Mouse (Mus musculus): ENCODE data around the gene Ctnnbl1. TPM values are rescaled to one million over a fixed set of nuclear protein-coding genes. Genes with fewer than 3 reads are reported as not detected.

The Ctnnbl1 gene
- total and polyA plus RNA-seq, 3 experiments, result 46.0 to 57.2 (median 48.6) TPM

GRCm38 (mm10) chr2:157838206-157838923 lies 101.2 kb downstream of the Ctnnbl1 start:
- Histone ChIP-seq H3K36me3 (replicated peaks in 1 of 2; ENCODE audit: control insufficient read depth in 1 of 2, insufficient read depth in 1 of 2, low read length in 1 of 2) (peaks cover 20 to 53% of the 10 kb centered on the region in 2 experiments), H3K4me2 (ENCODE audit: insufficient read depth, low read depth, poor library complexity, severe bottlenecking) (no peak overlapping the region), H3K27me3 (replicated peaks) (no peaks in the 10 kb centered on the region), H3K9ac (ENCODE audit: insufficient read depth, low read depth) (no peak overlapping the region), H3K79me2 (replicated peaks; ENCODE audit: control insufficient read depth, extremely low read depth, insufficient read depth, poor library complexity, severe bottlenecking) (no peaks in the 10 kb centered on the region), H3K9me3 (replicated peaks; ENCODE audit: low read length) (no peaks in the 10 kb centered on the region), H3K4me3 (replicated peaks in 1 of 3; ENCODE audit: low read depth in 2 of 3, low read length in 2 of 3, poor library complexity in 1 of 3) (no peak overlapping the region), H3K27ac (ENCODE audit: insufficient read depth, low read depth) (no peak overlapping the region), H3K4me1 (ENCODE audit: control insufficient read depth in 1 of 2, insufficient read depth in 2 of 2) (peaks cover 3 to 41% of the 10 kb centered on the region in 2 experiments; a peak in 3 of 4 replicates)
- DNase-seq (ENCODE audit: extremely low read depth), result peak; percentile 38
- TF ChIP-seq EP300 (IDR thresholded peaks at IDR 0.05; ENCODE audit: low read length) (0 out of 2 replicates have a peak, but pooled peaks have one; percentile 16), NRF1 (IDR thresholded peaks at IDR 0.05; ENCODE audit: low read depth, low read length) (peak; percentile 48), POLR2A (IDR thresholded peaks at IDR 0.05; ENCODE audit: low read depth, low read length) (no peak), USF2 (conservative IDR thresholded peaks at IDR 0.05; ENCODE audit: low read depth, low read length) (no peak), TBP (conservative IDR thresholded peaks at IDR 0.05; ENCODE audit: low read depth, low read length) (no peak), MAFK (IDR thresholded peaks at IDR 0.05; ENCODE audit: insufficient replicate concordance, low read length) (no peak)
- in situ Hi-C loops (cut with MboI; ENCODE audit: low pct_ligation_motif_present, low pct_unique_long_range_greater_than_20kb, low sequenced_read_pairs) (no loop called here), dilution Hi-C loops (cut with MboI; ENCODE audit: extremely low pct_ligation_motif_present, extremely low pct_unique_long_range_greater_than_20kb, low sequenced_read_pairs) (no loop called here)

GRCm38 (mm10) chr2:157840641-157841078 lies 103.5 kb downstream of the Ctnnbl1 start:
- Histone ChIP-seq H3K27ac (ENCODE audit: insufficient read depth, low read depth) (no peak overlapping the region), H3K4me1 (ENCODE audit: control insufficient read depth in 1 of 2, insufficient read depth in 2 of 2) (peaks cover 3 to 53% of the 10 kb centered on the region in 2 experiments; a peak in 3 of 4 replicates), H3K79me2 (replicated peaks; ENCODE audit: control insufficient read depth, extremely low read depth, insufficient read depth, poor library complexity, severe bottlenecking) (no peaks in the 10 kb centered on the region), H3K4me2 (ENCODE audit: insufficient read depth, low read depth, poor library complexity, severe bottlenecking) (no peak overlapping the region), H3K27me3 (replicated peaks) (no peaks in the 10 kb centered on the region), H3K4me3 (replicated peaks in 1 of 3; ENCODE audit: low read depth in 2 of 3, low read length in 2 of 3, poor library complexity in 1 of 3) (no peak overlapping the region), H3K36me3 (replicated peaks in 1 of 2; ENCODE audit: control insufficient read depth in 1 of 2, insufficient read depth in 1 of 2, low read length in 1 of 2) (peaks cover 20 to 59% of the 10 kb centered on the region in 2 experiments), H3K9me3 (replicated peaks; ENCODE audit: low read length) (no peaks in the 10 kb centered on the region), H3K9ac (ENCODE audit: insufficient read depth, low read depth) (no peak overlapping the region)
- no peak for TF ChIP-seq MXI1 (IDR thresholded peaks at IDR 0.05; ENCODE audit: low read depth, low read length)
- 0 out of 2 replicates have a peak, but pooled peaks have one; percentile 19 for TF ChIP-seq IRF4 (IDR thresholded peaks at IDR 0.05; ENCODE audit: low read depth, low read length)
- in situ Hi-C loops (cut with MboI; ENCODE audit: low pct_ligation_motif_present, low pct_unique_long_range_greater_than_20kb, low sequenced_read_pairs), result no loop called here
- peak; percentile 66 for DNase-seq (ENCODE audit: extremely low read depth)
- dilution Hi-C loops (cut with MboI; ENCODE audit: extremely low pct_ligation_motif_present, extremely low pct_unique_long_range_greater_than_20kb, low sequenced_read_pairs), result no loop called here

GRCm38 (mm10) chr2:157841121-157841520 lies 103.9 kb downstream of the Ctnnbl1 start:
- no peak overlapping the region for H3K4me2 ChIP-seq (ENCODE audit: insufficient read depth, low read depth, poor library complexity, severe bottlenecking)
- H3K9me3 ChIP-seq (replicated peaks; ENCODE audit: low read length), result no peaks in the 10 kb centered on the region
- in situ Hi-C loops (cut with MboI; ENCODE audit: low pct_ligation_motif_present, low pct_unique_long_range_greater_than_20kb, low sequenced_read_pairs) (no loop called here), dilution Hi-C loops (cut with MboI; ENCODE audit: extremely low pct_ligation_motif_present, extremely low pct_unique_long_range_greater_than_20kb, low sequenced_read_pairs) (no loop called here)
- no peak for TF ChIP-seq MAFK (IDR thresholded peaks at IDR 0.05; ENCODE audit: insufficient replicate concordance, low read length)
- no peak for TF ChIP-seq POLR2A (IDR thresholded peaks at IDR 0.05; ENCODE audit: low read depth, low read length)
- no peak for TF ChIP-seq ETS1 (conservative IDR thresholded peaks at IDR 0.05; ENCODE audit: low read depth, low read length)
- TF ChIP-seq RCOR1 (conservative IDR thresholded peaks at IDR 0.05; ENCODE audit: low read depth, low read length), result no peak
- TF ChIP-seq JUN (IDR thresholded peaks at IDR 0.05; ENCODE audit: insufficient read depth, low read depth, low read length), result no peak
- TF ChIP-seq BHLHE40 (IDR thresholded peaks at IDR 0.05; ENCODE audit: low read depth, low read length), result no peak
- no peak for TF ChIP-seq RAD21 (IDR thresholded peaks at IDR 0.05; ENCODE audit: low read depth, low read length)
- no peak for TF ChIP-seq NELFE (IDR thresholded peaks at IDR 0.05; ENCODE audit: low read depth, low read length)
- TF ChIP-seq ZKSCAN1 (IDR thresholded peaks at IDR 0.05; ENCODE audit: borderline replicate concordance, low read depth, low read length), result no peak
- no peak for TF ChIP-seq PAX5 (IDR thresholded peaks at IDR 0.05; ENCODE audit: low read length)
- TF ChIP-seq CTCF (conservative IDR thresholded peaks at IDR 0.05 in 1 of 2, IDR thresholded peaks at IDR 0.05 in 1 of 2; ENCODE audit: low read depth in 2 of 2, low read length in 2 of 2), result no peak
- no peak for TF ChIP-seq IRF4 (IDR thresholded peaks at IDR 0.05; ENCODE audit: low read depth, low read length)
- TF ChIP-seq GABPA (IDR thresholded peaks at IDR 0.05; ENCODE audit: insufficient replicate concordance, low read depth, low read length), result no peak
- TF ChIP-seq USF1 (IDR thresholded peaks at IDR 0.05; ENCODE audit: low read depth, low read length), result no peak
- TF ChIP-seq UBTF (IDR thresholded peaks at IDR 0.05; ENCODE audit: low read depth, low read length), result no peak
- TF ChIP-seq TBP (conservative IDR thresholded peaks at IDR 0.05; ENCODE audit: low read depth, low read length), result no peak
- TF ChIP-seq EP300 (IDR thresholded peaks at IDR 0.05; ENCODE audit: low read length), result no peak
- no peak for TF ChIP-seq SMC3 (IDR thresholded peaks at IDR 0.05; ENCODE audit: low read depth, low read length)
- no peaks in the 10 kb centered on the region for H3K27me3 ChIP-seq (replicated peaks)
- H3K4me1 ChIP-seq (ENCODE audit: control insufficient read depth in 1 of 2, insufficient read depth in 2 of 2), result peaks cover 3 to 57% of the 10 kb centered on the region in 2 experiments; a peak in 3 of 4 replicates
- H3K4me3 ChIP-seq (replicated peaks in 1 of 3; ENCODE audit: low read depth in 2 of 3, low read length in 2 of 3, poor library complexity in 1 of 3), result no peak overlapping the region
- H3K27ac ChIP-seq (ENCODE audit: insufficient read depth, low read depth), result no peak overlapping the region
- peaks cover 18 to 58% of the 10 kb centered on the region in 2 experiments for H3K36me3 ChIP-seq (replicated peaks in 1 of 2; ENCODE audit: control insufficient read depth in 1 of 2, insufficient read depth in 1 of 2, low read length in 1 of 2)
- DNase-seq (ENCODE audit: extremely low read depth), result no peak
- H3K9ac ChIP-seq (ENCODE audit: insufficient read depth, low read depth), result no peak overlapping the region
- no peaks in the 10 kb centered on the region for H3K79me2 ChIP-seq (replicated peaks; ENCODE audit: control insufficient read depth, extremely low read depth, insufficient read depth, poor library complexity, severe bottlenecking)
